Mouse (Mus musculus): ENCODE data around the gene 4930558K02Rik.

- no peak for TF ChIP-seq CTCF (IDR thresholded peaks at IDR 0.05; ENCODE audit: low read depth)
- TF ChIP-seq EP300 (IDR thresholded peaks at IDR 0.05; ENCODE audit: low read depth), result no peak
These were observed 23.6 kb downstream of the 4930558K02Rik start for GRCm38 (mm10) chr1:161955846-161956245.

Data from heart, postnatal 0 days (tissue).